ENCODE assay signal across 9 mouse cellular contexts in the genomic region with DNA sequence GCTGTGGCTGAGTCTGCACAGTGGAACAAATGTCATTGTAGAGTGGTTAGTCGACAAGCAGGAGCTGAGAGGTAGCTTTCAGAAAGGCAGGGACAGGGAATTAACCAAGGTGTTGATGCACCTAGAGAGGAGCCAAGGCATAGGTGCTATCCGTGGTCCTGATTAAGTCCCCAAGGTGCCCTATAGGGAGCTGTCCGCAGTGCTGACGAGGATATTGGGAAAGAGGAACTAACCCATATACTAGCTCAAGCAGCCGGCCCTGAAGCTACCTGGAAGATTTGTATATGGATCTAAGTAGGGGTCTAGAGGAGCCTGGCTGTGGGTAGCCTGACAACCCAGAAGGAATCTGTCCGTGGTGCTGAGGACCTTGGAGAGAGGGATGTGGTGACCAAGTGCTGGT. TPM values are rescaled to one million over a fixed set of nuclear protein-coding genes. Genes with fewer than 3 reads are reported as not detected.
DNase-seq lines count a peak whose midpoint lies in the region; ATAC-seq and TF ChIP-seq lines count a peak whose summit lies in the region.
"Had no signal": no experiment of that assay in that cellular context is flagged by ENCODE, and none has a peak within 500 bp of the region (broad histone marks: within the 10 kb centered on the region; RNA-seq: fewer than 3 reads in every experiment).

No protein-coding gene starts in this region.

- H3K9ac ChIP-seq in CH12.LX (ENCODE audit: insufficient read depth, low read depth), result no peak overlapping the region
- no peak overlapping the region for H3K9ac ChIP-seq in embryonic facial prominence, embryonic 12.5 days
- no peak overlapping the region for H3K9ac ChIP-seq in liver, embryonic 11.5 days (ENCODE audit: low read depth, low read length)
- H3K9ac ChIP-seq in stomach, embryonic 16.5 days (ENCODE audit: low read length), result no peak overlapping the region

- ATAC-seq in embryonic facial prominence, embryonic 12.5 days (ENCODE audit: insufficient number of reproducible peaks, insufficient read depth, low FRiP score, low TSS enrichment), result 0 out of 2 replicates have a peak, but pooled peaks have one; percentile 50
- ATAC-seq in liver, embryonic 11.5 days (replicated peaks; ENCODE audit: low FRiP score), result peak; percentile 20; the same call in 1 of the 2 replicates
- ATAC-seq in stomach, embryonic 16.5 days (ENCODE audit: insufficient read depth, low FRiP score), result 0 out of 2 replicates have a peak, but pooled peaks have one; percentile 17

- no peak for TF ChIP-seq CTCF in gastrocnemius, adult 2 months (IDR thresholded peaks at IDR 0.05)
- no peak for TF ChIP-seq CTCF in CH12.LX (conservative IDR thresholded peaks at IDR 0.05 in 1 of 2, IDR thresholded peaks at IDR 0.05 in 1 of 2; ENCODE audit: low read depth in 2 of 2, low read length in 2 of 2)

- no peaks in the 10 kb centered on the region for H3K9me3 ChIP-seq in CH12.LX (replicated peaks; ENCODE audit: low read length)
- H3K9me3 ChIP-seq in embryonic facial prominence, embryonic 12.5 days, result no peaks in the 10 kb centered on the region
- no peaks in the 10 kb centered on the region for H3K9me3 ChIP-seq in liver, embryonic 11.5 days (ENCODE audit: control insufficient read depth, low read length)
- H3K9me3 ChIP-seq in stomach, embryonic 16.5 days (replicated peaks; ENCODE audit: control insufficient read depth, low read length), result no peaks in the 10 kb centered on the region

- no peaks in the 10 kb centered on the region for H3K79me2 ChIP-seq in CH12.LX (replicated peaks; ENCODE audit: control insufficient read depth, extremely low read depth, insufficient read depth, poor library complexity, severe bottlenecking)

- H3K4me2 ChIP-seq in CH12.LX (ENCODE audit: insufficient read depth, low read depth, poor library complexity, severe bottlenecking), result no peak overlapping the region
- H3K4me2 ChIP-seq in embryonic facial prominence, embryonic 12.5 days (replicated peaks), result no peak overlapping the region
- no peak overlapping the region for H3K4me2 ChIP-seq in liver, embryonic 11.5 days
- no peak overlapping the region for H3K4me2 ChIP-seq in stomach, embryonic 16.5 days (ENCODE audit: low read depth, low read length)

- no peak overlapping the region for H3K27ac ChIP-seq in gastrocnemius, adult 2 months
- H3K27ac ChIP-seq in CH12.LX (ENCODE audit: insufficient read depth, low read depth), result no peak overlapping the region
- no peak overlapping the region for H3K27ac ChIP-seq in embryonic facial prominence, embryonic 12.5 days
- no peak overlapping the region for H3K27ac ChIP-seq in liver, embryonic 11.5 days (ENCODE audit: low read depth, low read length)
- H3K27ac ChIP-seq in stomach, embryonic 16.5 days (ENCODE audit: low read length), result no peak overlapping the region

- TF ChIP-seq POLR2A in CH12.LX (IDR thresholded peaks at IDR 0.05; ENCODE audit: low read depth, low read length), result no peak

- 11% methylated on average over 6 of the region's 6 CpGs for WGBS in embryonic facial prominence, embryonic 12.5 days
- 7% methylated on average over 6 of the region's 6 CpGs for WGBS in liver, embryonic 11.5 days
- WGBS in stomach, embryonic 16.5 days, result 11% methylated on average over 6 of the region's 6 CpGs

- H3K4me3 ChIP-seq in gastrocnemius, adult 2 months, result no peak overlapping the region
- H3K4me3 ChIP-seq in CH12.LX (replicated peaks in 1 of 3; ENCODE audit: low read depth in 2 of 3, low read length in 2 of 3, poor library complexity in 1 of 3), result no peak overlapping the region
- H3K4me3 ChIP-seq in embryonic facial prominence, embryonic 12.5 days, result no peak overlapping the region
- no peak overlapping the region for H3K4me3 ChIP-seq in liver, embryonic 11.5 days (ENCODE audit: low read depth, low read length)
- H3K4me3 ChIP-seq in stomach, embryonic 16.5 days (replicated peaks; ENCODE audit: low read length), result no peak overlapping the region

- peaks cover 65% of the 10 kb centered on the region for H3K27me3 ChIP-seq in CH12.LX (replicated peaks)
- H3K27me3 ChIP-seq in embryonic facial prominence, embryonic 12.5 days, result no peaks in the 10 kb centered on the region; the same call in 1 of the 2 replicates
- H3K27me3 ChIP-seq in liver, embryonic 11.5 days (replicated peaks; ENCODE audit: control insufficient read depth, insufficient read depth, low read length), result peaks cover 4% of the 10 kb centered on the region; the same call in 1 of the 2 replicates
- H3K27me3 ChIP-seq in stomach, embryonic 16.5 days (ENCODE audit: control insufficient read depth, insufficient read depth, low read length), result no peaks in the 10 kb centered on the region

- intact Hi-C loops in gastrocnemius, adult 2 months (cut with DNase I), result no loop called here

- peak; percentile 51 for DNase-seq in gastrocnemius, adult 2 months
- DNase-seq in gastrocnemius, adult 8-10 months (ENCODE audit: low spot score in 2 of 2), result no peak
- peak; percentile 91 for DNase-seq in CH12.LX (ENCODE audit: extremely low read depth)
- DNase-seq in liver, embryonic 11.5 days (ENCODE audit: low spot score), result peak; percentile 65
- no peak for DNase-seq in frontal cortex, postnatal 10 days (ENCODE audit: low spot score in 2 of 2)
- no peak for DNase-seq in gastrocnemius, postnatal 25 days

- no peak for TF ChIP-seq EP300 in CH12.LX (IDR thresholded peaks at IDR 0.05; ENCODE audit: low read length)

- in situ Hi-C loops in CH12.LX (cut with MboI; ENCODE audit: low pct_ligation_motif_present, low pct_unique_long_range_greater_than_20kb, low sequenced_read_pairs), result no loop called here

- no peaks in the 10 kb centered on the region for H3K36me3 ChIP-seq in CH12.LX (replicated peaks in 1 of 2; ENCODE audit: control insufficient read depth in 1 of 2, insufficient read depth in 1 of 2, low read length in 1 of 2)
- no peaks in the 10 kb centered on the region for H3K36me3 ChIP-seq in embryonic facial prominence, embryonic 12.5 days
- H3K36me3 ChIP-seq in liver, embryonic 11.5 days (ENCODE audit: control insufficient read depth, insufficient read depth, low read length), result no peaks in the 10 kb centered on the region
- no peaks in the 10 kb centered on the region for H3K36me3 ChIP-seq in stomach, embryonic 16.5 days (ENCODE audit: control insufficient read depth, insufficient read depth, low read length)

- dilution Hi-C loops in CH12.LX (cut with MboI; ENCODE audit: extremely low pct_ligation_motif_present, extremely low pct_unique_long_range_greater_than_20kb, low sequenced_read_pairs), result no loop called here

- peaks cover 5 to 7% of the 10 kb centered on the region in 2 experiments; a peak in 2 of 4 replicates for H3K4me1 ChIP-seq in CH12.LX (ENCODE audit: control insufficient read depth in 1 of 2, insufficient read depth in 2 of 2)
- H3K4me1 ChIP-seq in embryonic facial prominence, embryonic 12.5 days, result no peaks in the 10 kb centered on the region
- H3K4me1 ChIP-seq in liver, embryonic 11.5 days (replicated peaks; ENCODE audit: control insufficient read depth, insufficient read depth, low read length), result no peaks in the 10 kb centered on the region
- no peaks in the 10 kb centered on the region for H3K4me1 ChIP-seq in stomach, embryonic 16.5 days (ENCODE audit: control insufficient read depth, insufficient read depth, low read length)

- no peak for TF ChIP-seq RAD21 in CH12.LX (IDR thresholded peaks at IDR 0.05; ENCODE audit: low read depth, low read length)

RNA-seq across cellular contexts. Expression of a gene that starts 11.3 kb away (rescaled TPM):
- total RNA-seq in gastrocnemius, adult 2 months (2021), result 1 to 10 TPM; 2.1 to 2.3 TPM
- 1 to 10 TPM in 3 of 4 experiments, under 1 TPM in 1; 0.53 to 2.7 (median 1.5) TPM for total RNA-seq in gastrocnemius, adult 8-10 months (2022)
- total RNA-seq in CH12.LX (2012; rRNA removed) (18.8 and 25.2 TPM in 2 replicates), CH12.LX (2014; rRNA removed) (3.3 and 3.7 TPM in 2 replicates)
- 11.0 and 11.2 TPM in 2 replicates for polyA plus RNA-seq in CH12.LX (2012; ENCODE audit: insufficient read length, low read depth)
- polyA plus RNA-seq in embryonic facial prominence, embryonic 12.5 days (2016; fragmentation: Nextera tagmentation; extraction: Ambion mirVana), result 3.0 and 3.9 TPM in 2 replicates
- polyA plus RNA-seq in liver, embryonic 11.5 days (2014; fragmentation: Nextera tagmentation; extraction: Ambion mirVana), result 7.1 and 8.8 TPM in 2 replicates
- polyA plus RNA-seq in stomach, embryonic 16.5 days (2015; fragmentation: Nextera tagmentation; extraction: Ambion mirVana), result 14.2 and 16.8 TPM in 2 replicates
- 1 to 10 TPM; 1.7 to 2.7 TPM for total RNA-seq in gastrocnemius, postnatal 25 days (2021)

RNA-seq across cellular contexts. Expression of a gene that starts 22.4 kb away (rescaled TPM):
- 1 to 10 TPM; 5.1 to 7.0 TPM for total RNA-seq in gastrocnemius, adult 2 months (2021)
- total RNA-seq in gastrocnemius, adult 8-10 months (2022), result 1 to 10 TPM; 6.5 to 7.6 (median 7.1) TPM
- total RNA-seq in CH12.LX (2012; rRNA removed) (3.4 and 11.8 TPM in 2 replicates), CH12.LX (2014; rRNA removed) (1.4 and 2.0 TPM in 2 replicates)
- polyA plus RNA-seq in CH12.LX (2012; ENCODE audit: insufficient read length, low read depth), result 0.57 and 1.1 TPM in 2 replicates
- polyA plus RNA-seq in embryonic facial prominence, embryonic 12.5 days (2016; fragmentation: Nextera tagmentation; extraction: Ambion mirVana), result 3.5 and 3.7 TPM in 2 replicates
- polyA plus RNA-seq in liver, embryonic 11.5 days (2014; fragmentation: Nextera tagmentation; extraction: Ambion mirVana), result 9.4 TPM in 2 replicates
- 8.2 and 9.1 TPM in 2 replicates for polyA plus RNA-seq in stomach, embryonic 16.5 days (2015; fragmentation: Nextera tagmentation; extraction: Ambion mirVana)
- 1 to 10 TPM; 4.1 to 4.6 TPM for total RNA-seq in gastrocnemius, postnatal 25 days (2021)

RNA-seq across cellular contexts. Expression of a gene that starts 30.8 kb away (rescaled TPM):
- total RNA-seq in gastrocnemius, adult 2 months (2021), result 1 to 10 TPM; 7.9 to 8.6 TPM
- total RNA-seq in gastrocnemius, adult 8-10 months (2022), result 10 to 100 TPM in 1 of 4 experiments, 1 to 10 TPM in 3; 6.8 to 10.9 (median 8.3) TPM
- total RNA-seq in CH12.LX (2012; rRNA removed), result 346 and 359 TPM in 2 replicates
- 242 and 272 TPM in 2 replicates for total RNA-seq in CH12.LX (2014; rRNA removed)
- 359 and 389 TPM in 2 replicates for polyA plus RNA-seq in CH12.LX (2012; ENCODE audit: insufficient read length, low read depth)
- polyA plus RNA-seq in embryonic facial prominence, embryonic 12.5 days (2016; fragmentation: Nextera tagmentation; extraction: Ambion mirVana), result 75.0 and 79.3 TPM in 2 replicates
- 170 and 178 TPM in 2 replicates for polyA plus RNA-seq in liver, embryonic 11.5 days (2014; fragmentation: Nextera tagmentation; extraction: Ambion mirVana)
- polyA plus RNA-seq in stomach, embryonic 16.5 days (2015; fragmentation: Nextera tagmentation; extraction: Ambion mirVana), result 74.6 and 77.5 TPM in 2 replicates
- total RNA-seq in gastrocnemius, postnatal 25 days (2021), result 1 to 10 TPM; 7.4 to 7.7 TPM

RNA-seq across cellular contexts. Expression of a gene that starts 38.8 kb away (rescaled TPM):
- under 1 TPM in 1 of 2 experiments, not detected in 1; 0.56 TPM for total RNA-seq in gastrocnemius, adult 2 months (2021)
- 1 to 10 TPM in 1 of 4 experiments, under 1 TPM in 2, not detected in 1; 0.46 to 1.0 (median 0.80) TPM for total RNA-seq in gastrocnemius, adult 8-10 months (2022)
- total RNA-seq in CH12.LX (2012; rRNA removed), result not detected in 2 replicates
- not detected in 2 replicates for total RNA-seq in CH12.LX (2014; rRNA removed)
- not detected in 2 replicates for polyA plus RNA-seq in CH12.LX (2012; ENCODE audit: insufficient read length, low read depth)
- not detected in 2 replicates for polyA plus RNA-seq in embryonic facial prominence, embryonic 12.5 days (2016; fragmentation: Nextera tagmentation; extraction: Ambion mirVana)
- polyA plus RNA-seq in liver, embryonic 11.5 days (2014; fragmentation: Nextera tagmentation; extraction: Ambion mirVana), result not detected in 2 replicates
- polyA plus RNA-seq in stomach, embryonic 16.5 days (2015; fragmentation: Nextera tagmentation; extraction: Ambion mirVana), result not detected in 2 replicates
- total RNA-seq in gastrocnemius, postnatal 25 days (2021), result under 1 TPM in 1 of 2 experiments, not detected in 1; 0.20 TPM
- polyA plus RNA-seq: lung, embryonic 16.5 days had no signal

RNA-seq across cellular contexts. Expression of a gene that starts 41.3 kb away (rescaled TPM):
- total RNA-seq in gastrocnemius, adult 2 months (2021), result 100 to 1,000 TPM in 1 of 2 experiments, 10 to 100 TPM in 1; 97.0 to 102 TPM
- total RNA-seq in gastrocnemius, adult 8-10 months (2022), result 100 to 1,000 TPM in 3 of 4 experiments, 10 to 100 TPM in 1; 95.7 to 105 (median 102) TPM
- total RNA-seq in CH12.LX (2012; rRNA removed), result 293 and 340 TPM in 2 replicates
- total RNA-seq in CH12.LX (2014; rRNA removed), result 205 and 211 TPM in 2 replicates
- 387 and 392 TPM in 2 replicates for polyA plus RNA-seq in CH12.LX (2012; ENCODE audit: insufficient read length, low read depth)
- polyA plus RNA-seq in embryonic facial prominence, embryonic 12.5 days (2016; fragmentation: Nextera tagmentation; extraction: Ambion mirVana), result 330 and 337 TPM in 2 replicates
- 440 and 448 TPM in 2 replicates for polyA plus RNA-seq in liver, embryonic 11.5 days (2014; fragmentation: Nextera tagmentation; extraction: Ambion mirVana)
- polyA plus RNA-seq in stomach, embryonic 16.5 days (2015; fragmentation: Nextera tagmentation; extraction: Ambion mirVana), result 272 and 293 TPM in 2 replicates
- total RNA-seq in gastrocnemius, postnatal 25 days (2021), result 100 to 1,000 TPM in 1 of 2 experiments, 10 to 100 TPM in 1; 90.9 to 101 TPM

Comparison
In these comparisons a context has a peak if more than half of its experiments do, and no peak if none do; other contexts are left out.
1. DNase-seq: peak in gastrocnemius, adult 2 months (single experiment), CH12.LX (single experiment) and liver, embryonic 11.5 days (single experiment); none in gastrocnemius, adult 8-10 months (0 of 2), frontal cortex, postnatal 10 days (0 of 2) and gastrocnemius, postnatal 25 days (single experiment).
2. RNA of a gene that starts 30.8 kb away (total RNA-seq): 242 to 359 TPM in CH12.LX; 6.8 to 10.9 TPM in gastrocnemius, adult 8-10 months, 7.9 to 8.6 TPM in gastrocnemius, adult 2 months and 7.4 to 7.7 TPM in gastrocnemius, postnatal 25 days; every median in the first group is over 10 times any median in the second.
3. Peak in every context shown above with its lines, with median percentiles within 50 percentile points of each other: ATAC-seq.